Mouse (Mus musculus) heart, embryonic 16.5 days (tissue): ENCODE data around the gene Cyp20a1. TPM values are rescaled to one million over a fixed set of nuclear protein-coding genes. Genes with fewer than 3 reads are reported as not detected.

Source experiments
- ATAC-seq: fragments of 200-750 bp; cut with Nextera tagmentation; replicated peaks from 2 replicates; pipeline ENCODE4 v1.8.0; 2017; ENCODE audit warnings: moderate number of reproducible peaks; ENCODE audit not compliant: insufficient read depth, low FRiP score; ENCODE audit errors: extremely low read depth
- H3K27ac ChIP-seq: fragments of 300-500 bp; sonication (generic); 2 replicates; pipeline ENCODE4 v1.5.1; 2014; ENCODE audit warnings: mild to moderate bottlenecking, low read length, control low read depth, moderate library complexity
- H3K27me3 ChIP-seq: fragments of 300-500 bp; sonication (generic); 2 replicates; pipeline ENCODE4 v1.6.1; 2014; ENCODE audit warnings: low read length, mixed read lengths; ENCODE audit not compliant: control insufficient read depth, insufficient read depth
- H3K36me3 ChIP-seq: fragments of 300-500 bp; sonication (generic); 2 replicates; pipeline ENCODE4 v1.6.1; 2014; ENCODE audit not compliant: control insufficient read depth, insufficient read depth
- H3K4me1 ChIP-seq: fragments of 300-500 bp; sonication (generic); 2 replicates; pipeline ENCODE4 v1.6.1; 2014; ENCODE audit warnings: low read length, mixed read lengths; ENCODE audit not compliant: control insufficient read depth, insufficient read depth
- H3K4me2 ChIP-seq: fragments of 300-500 bp; sonication (generic); 2 replicates; pipeline ENCODE4 v1.6.1; 2014; ENCODE audit warnings: low read depth, mild to moderate bottlenecking, control low read depth, low read length
- H3K4me3 ChIP-seq: fragments of 300-500 bp; sonication (generic); 2 replicates; pipeline ENCODE4 v1.5.1; 2014; ENCODE audit warnings: mild to moderate bottlenecking, control low read depth, low read length
- H3K9ac ChIP-seq: fragments of 300-500 bp; sonication (generic); 2 replicates; pipeline ENCODE4 v1.6.1; 2014; ENCODE audit warnings: low read length, control low read depth
- H3K9me3 ChIP-seq: fragments of 300-500 bp; sonication (generic); replicated peaks from 2 replicates; pipeline ENCODE4 v1.6.1; 2016; ENCODE audit warnings: low read length; ENCODE audit not compliant: control insufficient read depth
- WGBS: fragments of 180-500 bp; shearing (Covaris S2); extraction: QIAGEN DNeasy Blood & Tissue Kit; methylation state at CpG from one replicate; pipeline ENCODE4 v1.1.7; 2014; 5-methylcytosine and 5-hydroxymethylcytosine counted together
- polyA plus RNA-seq: library from polyadenylated mRNA; unstranded; fragments of >200 nt; fragmentation: Nextera tagmentation; extraction: Ambion mirVana; gene quantifications from 2 replicates; pipeline ENCODE4 v1.2.1, GENCODE M21; 2015

Cyp20a1 gene
- polyA plus RNA-seq = 21.1 and 26.3 TPM in 2 replicates

GRCm38 (mm10) chr1:60342808-60343629, at the start of gene Cyp20a1:
TSS of gene Cyp20a1 (plus strand) at chr1:60343323.
- peak within 1 kb of the TSS; percentile 95 for H3K27ac ChIP-seq
- H3K36me3 ChIP-seq = peaks cover 8% of the 10 kb centered on the region
- H3K4me1 ChIP-seq = peaks cover 13% of the 10 kb centered on the region
- H3K27me3 ChIP-seq = no peaks in the 10 kb centered on the region
- peak within 1 kb of the TSS; percentile 91 for H3K4me2 ChIP-seq
- no peaks in the 10 kb centered on the region for H3K9me3 ChIP-seq
- H3K4me3 ChIP-seq = peak within 1 kb of the TSS; percentile 69
- peak; percentile 98 for ATAC-seq
- peak within 1 kb of the TSS; percentile 78 for H3K9ac ChIP-seq
- WGBS = 1% methylated on average over 59 of the region's 60 CpGs

DNA sequence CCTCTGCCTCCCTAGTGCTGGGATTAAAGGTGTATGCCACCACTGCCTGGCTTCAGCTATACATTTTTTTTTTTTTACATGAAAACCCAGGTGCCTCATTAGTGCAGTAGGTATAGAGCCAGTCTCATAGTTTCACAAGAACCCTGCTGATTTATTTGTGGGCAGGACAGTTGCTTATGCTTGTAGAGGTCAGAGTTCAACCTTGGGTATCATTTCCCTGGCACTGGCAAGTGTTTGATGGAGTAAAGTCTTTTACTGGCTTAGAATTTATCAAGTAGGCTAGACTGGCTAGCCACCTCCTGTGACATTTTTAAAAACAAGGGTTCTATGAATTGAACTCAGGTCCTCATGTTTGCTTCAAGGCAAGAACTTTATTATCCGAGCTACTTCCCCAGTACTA, 49.2 kb upstream of the Cyp20a1 start:
- Histone ChIP-seq H3K4me1 (no peaks in the 10 kb centered on the region), H3K4me3 (no peak overlapping the region), H3K27ac (no peak overlapping the region), H3K9ac (no peak overlapping the region), H3K9me3 (no peaks in the 10 kb centered on the region), H3K36me3 (peaks cover 14% of the 10 kb centered on the region), H3K4me2 (no peak overlapping the region), H3K27me3 (no peaks in the 10 kb centered on the region)
- WGBS = 68% methylated on average over 1 of the region's 1 CpGs
- no peak for ATAC-seq

DNA sequence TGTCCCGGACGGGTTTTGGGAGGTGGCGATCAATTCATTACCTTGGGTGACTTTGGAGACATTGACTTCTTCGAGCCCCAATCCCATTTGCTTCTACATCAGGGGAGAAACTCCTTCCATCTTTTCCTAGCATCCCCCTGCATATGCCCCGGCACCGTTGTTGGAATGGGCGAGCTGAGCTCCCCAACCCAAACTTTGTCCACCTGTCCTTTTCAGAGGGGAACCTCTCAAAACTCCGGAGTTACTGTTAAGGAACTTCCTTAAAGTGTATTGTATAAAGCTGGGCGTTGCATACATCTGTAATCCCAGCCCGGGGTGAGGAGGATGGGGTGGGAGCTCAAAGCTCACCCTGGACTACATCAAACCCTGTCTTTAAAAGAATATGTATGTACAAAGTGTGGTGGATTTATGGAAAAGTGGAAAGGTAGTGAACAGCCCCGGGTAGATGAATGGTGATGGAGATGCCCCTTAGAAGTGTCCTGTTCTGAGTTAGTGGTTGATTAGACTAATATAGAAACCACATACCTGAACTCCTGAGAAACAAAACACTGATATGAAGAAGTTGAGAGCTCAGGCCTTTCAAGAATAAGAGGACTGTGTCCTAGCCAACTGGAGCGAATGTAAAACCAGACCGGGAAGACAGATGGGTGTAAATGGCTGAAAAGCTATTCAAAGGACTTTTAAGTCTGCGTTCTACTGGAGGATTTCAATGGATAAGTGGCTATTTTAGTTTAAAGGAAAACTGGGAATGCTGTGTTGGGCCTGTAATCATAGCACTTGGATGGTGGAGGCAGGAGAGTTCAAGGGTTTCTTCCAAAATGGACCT, 720 bp downstream of the Cyp20a1 start:
- peaks cover 13% of the 10 kb centered on the region for H3K4me1 ChIP-seq
- H3K27ac ChIP-seq = peak overlapping the region; percentile 95
- ATAC-seq = no peak; the same call in 1 of the 2 replicates
- H3K36me3 ChIP-seq = peaks cover 4% of the 10 kb centered on the region
- peak overlapping the region; percentile 91 for H3K4me2 ChIP-seq
- peak overlapping the region; percentile 78 for H3K9ac ChIP-seq
- H3K27me3 ChIP-seq = no peaks in the 10 kb centered on the region
- peak overlapping the region; percentile 69 for H3K4me3 ChIP-seq
- 11% methylated on average over 14 of the region's 14 CpGs for WGBS
- no peaks in the 10 kb centered on the region for H3K9me3 ChIP-seq

GRCm38 (mm10) chr1:60344670-60345069, 1.5 kb downstream of the Cyp20a1 start:
- Histone ChIP-seq H3K4me1 (peaks cover 13% of the 10 kb centered on the region), H3K36me3 (peaks cover 3% of the 10 kb centered on the region; the same call in 1 of the 2 replicates), H3K9me3 (peaks cover 5% of the 10 kb centered on the region), H3K9ac (no peak overlapping the region), H3K4me2 (peak overlapping the region; percentile 91; the same call in 1 of the 2 replicates), H3K4me3 (no peak overlapping the region; the same call in 1 of the 2 replicates), H3K27ac (peak overlapping the region; percentile 19), H3K27me3 (no peaks in the 10 kb centered on the region)
- 67% methylated on average over 6 of the region's 6 CpGs for WGBS
- no peak for ATAC-seq

GRCm38 (mm10) chr1:60345712-60346111, 2.6 kb downstream of the Cyp20a1 start:
- H3K4me2 ChIP-seq = no peak overlapping the region
- no peak for ATAC-seq
- no peaks in the 10 kb centered on the region for H3K27me3 ChIP-seq
- no peak overlapping the region for H3K9ac ChIP-seq
- 30% methylated on average over 2 of the region's 2 CpGs for WGBS
- peaks cover 12% of the 10 kb centered on the region for H3K9me3 ChIP-seq
- H3K27ac ChIP-seq = peak overlapping the region; percentile 66
- H3K4me3 ChIP-seq = no peak overlapping the region
- H3K4me1 ChIP-seq = peaks cover 13% of the 10 kb centered on the region
- H3K36me3 ChIP-seq = peaks cover 3% of the 10 kb centered on the region; the same call in 1 of the 2 replicates

- Histone ChIP-seq H3K27me3 (no peaks in the 10 kb centered on the region), H3K9me3 (peaks cover 12% of the 10 kb centered on the region), H3K36me3 (peaks cover 21% of the 10 kb centered on the region), H3K4me2 (no peak overlapping the region), H3K4me1 (no peaks in the 10 kb centered on the region), H3K4me3 (no peak overlapping the region), H3K9ac (no peak overlapping the region), H3K27ac (no peak overlapping the region)
- WGBS = 89% methylated on average over 5 of the region's 5 CpGs
- no peak for ATAC-seq
Observed at GRCm38 (mm10) chr1:60352786-60353185, 9.7 kb downstream of the Cyp20a1 start.

- Histone ChIP-seq H3K9ac (no peak overlapping the region), H3K4me3 (no peak overlapping the region), H3K27ac (no peak overlapping the region), H3K9me3 (no peaks in the 10 kb centered on the region), H3K27me3 (no peaks in the 10 kb centered on the region), H3K36me3 (peaks cover 17% of the 10 kb centered on the region), H3K4me2 (no peak overlapping the region), H3K4me1 (no peaks in the 10 kb centered on the region)
- 92% methylated on average over 1 of the region's 1 CpGs for WGBS
- ATAC-seq = no peak
Observed at GRCm38 (mm10) chr1:60361626-60362025, 18.5 kb downstream of the Cyp20a1 start.

GRCm38 (mm10) chr1:60376556-60376955, 33.4 kb downstream of the Cyp20a1 start:
- H3K36me3 ChIP-seq = peaks cover 36% of the 10 kb centered on the region
- H3K27ac ChIP-seq = no peak overlapping the region
- 88% methylated on average over 1 of the region's 1 CpGs for WGBS
- 0 out of 2 replicates have a peak, but pooled peaks cover 5% of the 10 kb centered on the region for H3K9me3 ChIP-seq
- ATAC-seq = no peak
- H3K4me2 ChIP-seq = no peak overlapping the region
- H3K9ac ChIP-seq = no peak overlapping the region
- H3K4me3 ChIP-seq = no peak overlapping the region
- no peaks in the 10 kb centered on the region for H3K4me1 ChIP-seq
- H3K27me3 ChIP-seq = no peaks in the 10 kb centered on the region

DNA sequence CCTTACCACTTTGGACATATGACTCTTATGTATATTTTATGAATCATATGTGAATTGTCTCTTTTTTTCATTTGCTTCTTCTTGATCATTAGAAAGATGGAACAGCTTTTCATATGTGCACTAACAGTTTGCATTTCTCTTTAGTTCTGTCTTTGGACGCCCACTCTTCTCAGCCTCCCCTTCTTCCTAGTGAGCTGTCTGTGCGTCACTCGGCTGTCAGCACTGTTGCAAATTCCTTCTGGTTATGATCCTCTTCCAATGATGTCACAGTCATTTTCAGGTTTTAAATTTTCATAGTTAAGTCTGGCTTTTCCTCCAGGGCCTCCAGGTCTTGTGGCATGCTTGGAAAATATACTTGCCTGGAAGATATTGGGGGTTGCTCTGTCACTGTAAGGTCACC, 38.8 kb downstream of the Cyp20a1 start:
- Histone ChIP-seq H3K27me3 (no peaks in the 10 kb centered on the region), H3K4me3 (no peak overlapping the region), H3K4me1 (no peaks in the 10 kb centered on the region), H3K4me2 (no peak overlapping the region), H3K9ac (no peak overlapping the region), H3K9me3 (no peaks in the 10 kb centered on the region), H3K27ac (no peak overlapping the region), H3K36me3 (peaks cover 23% of the 10 kb centered on the region)
- ATAC-seq = no peak
- WGBS = 83% methylated on average over 3 of the region's 3 CpGs
